15 mouse cellular contexts compared by ENCODE assay signal in the genomic region with DNA sequence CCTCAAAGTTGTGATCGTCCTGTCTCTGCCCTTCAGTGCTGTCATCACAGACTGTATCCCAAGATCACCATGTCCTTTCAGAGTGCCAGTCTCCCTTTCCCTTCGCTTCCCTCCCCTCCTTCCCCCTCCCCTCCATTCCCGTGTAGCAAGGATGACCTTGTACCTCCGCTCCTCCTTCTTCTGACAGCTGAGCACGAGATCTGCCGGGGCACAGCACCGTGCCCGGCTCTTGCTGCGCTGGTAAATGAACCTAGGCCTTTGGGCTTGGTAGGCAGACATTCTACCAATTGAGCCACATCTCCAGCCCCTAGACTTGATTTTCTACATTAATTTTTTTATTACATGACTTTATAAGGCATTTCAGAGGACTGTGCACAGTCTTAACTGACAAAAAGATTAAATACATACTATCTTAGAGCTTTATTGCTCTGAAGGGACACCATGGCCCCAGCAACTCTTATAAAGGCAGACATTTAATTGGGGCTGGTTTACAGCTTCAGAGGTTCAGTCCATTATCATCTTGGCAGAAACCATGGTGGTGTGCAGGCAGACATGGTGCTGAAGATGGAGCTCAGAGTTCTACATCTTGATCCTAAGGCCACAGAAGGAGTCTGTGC. TPM values are rescaled to one million over a fixed set of nuclear protein-coding genes. Genes with fewer than 3 reads are reported as not detected.
"Had no signal": no experiment of that assay in that cellular context is flagged by ENCODE, and none has a peak within 500 bp of the region (broad histone marks: within the 10 kb centered on the region; RNA-seq: fewer than 3 reads in every experiment).

No protein-coding gene starts in this region.

- H3K36me3 ChIP-seq: limb, embryonic 12.5 days; liver, embryonic 15.5 days; midbrain, embryonic 13.5 days had no signal

- H3K4me3 ChIP-seq: limb, embryonic 12.5 days; liver, embryonic 15.5 days; midbrain, embryonic 13.5 days had no signal

- DNase-seq: layer of hippocampus, adult 9-11 months; layer of hippocampus, postnatal 36 days; liver; lung, adult 2 months; lung, postnatal 36 days; retina, postnatal 1 day; right cerebral cortex, postnatal 4 days; spleen, adult 18-20 months; thymus, adult 2 months; thymus, postnatal 25 days had no signal

- H3K4me1 ChIP-seq: liver, embryonic 15.5 days had no signal

- H3K4me2 ChIP-seq: limb, embryonic 12.5 days; liver, embryonic 15.5 days; midbrain, embryonic 13.5 days had no signal

- H3K27ac ChIP-seq: limb, embryonic 12.5 days; liver, embryonic 15.5 days; midbrain, embryonic 13.5 days had no signal

- H3K9ac ChIP-seq: limb, embryonic 12.5 days; liver, embryonic 15.5 days; midbrain, embryonic 13.5 days had no signal

- H3K27me3 ChIP-seq: limb, embryonic 12.5 days; liver, embryonic 15.5 days; midbrain, embryonic 13.5 days had no signal

- H3K9me3 ChIP-seq: limb, embryonic 12.5 days; liver, embryonic 15.5 days; midbrain, embryonic 13.5 days had no signal

- ATAC-seq: lung, postnatal 0 days; midbrain, embryonic 13.5 days had no signal

RNA-seq across cellular contexts. Expression of a gene that starts 52.3 kb away (rescaled TPM):
- total RNA-seq: neutrophil, adult 5-6 weeks had no signal
